ENCODE assay signal across 11 mouse cellular contexts in genomic region chr13:31408439-31409122, GRCm38 (mm10).
DNase-seq lines count a peak whose midpoint lies in the region; ATAC-seq and TF ChIP-seq lines count a peak whose summit lies in the region.
"Had no signal": no experiment of that assay in that cellular context is flagged by ENCODE, and none has a peak within 500 bp of the region (broad histone marks: within the 10 kb centered on the region; RNA-seq: fewer than 3 reads in every experiment).

No protein-coding gene starts in this region.

- no peaks in the 10 kb centered on the region for H3K36me3 ChIP-seq in forebrain, embryonic 16.5 days (ENCODE audit: control insufficient read depth, insufficient read depth)
- no peaks in the 10 kb centered on the region for H3K36me3 ChIP-seq in stomach, postnatal 0 days (ENCODE audit: control insufficient read depth, insufficient read depth, low read length)
- H3K36me3 ChIP-seq: heart, embryonic 15.5 days; liver, embryonic 12.5 days had no signal

- no peaks in the 10 kb centered on the region for H3K27me3 ChIP-seq in forebrain, embryonic 16.5 days (replicated peaks; ENCODE audit: control insufficient read depth, insufficient read depth, low read length)
- no peaks in the 10 kb centered on the region for H3K27me3 ChIP-seq in stomach, postnatal 0 days (ENCODE audit: control insufficient read depth, insufficient read depth, low read length)
- H3K27me3 ChIP-seq: heart, embryonic 15.5 days; liver, embryonic 12.5 days had no signal

- WGBS in forebrain, embryonic 16.5 days: 12% methylated on average over 10 of the region's 10 CpGs
- 37% methylated on average over 10 of the region's 10 CpGs for whole genome bisulfite sequencing in stomach, postnatal 0 days

- intact Hi-C loops in left cerebral cortex, postnatal 14 days (cut with DNase I): no loop called here

- H3K4me3 ChIP-seq in forebrain, embryonic 16.5 days (replicated peaks; ENCODE audit: low read length): peak overlapping the region; percentile 16; the same call in 1 of the 2 replicates
- H3K4me3 ChIP-seq in stomach, postnatal 0 days (ENCODE audit: low read depth, low read length): no peak overlapping the region
- H3K4me3 ChIP-seq: heart, embryonic 15.5 days; liver, embryonic 12.5 days had no signal

- peak; percentile 97 for ATAC-seq in forebrain, embryonic 16.5 days
- no peak for ATAC-seq in stomach, postnatal 0 days (ENCODE audit: low FRiP score, low TSS enrichment)
- ATAC-seq: liver, embryonic 12.5 days had no signal

- no peak for TF ChIP-seq CTCF in stomach, postnatal 0 days (IDR thresholded peaks at IDR 0.05; ENCODE audit: low read depth)

- DNase-seq in left cerebral cortex, postnatal 14 days (ENCODE audit: low spot score in 2 of 2): peak; percentile 10 to 37
- DNase-seq in left cerebral cortex, adult 11 months (ENCODE audit: low spot score): no peak
- DNase-seq in NIH3T3 (ENCODE audit: low read depth): peak; percentile 85
- peak; percentile 9 to 15 for DNase-seq in layer of hippocampus, postnatal 36 days
- DNase-seq in B cell, adult 2 months: no peak
- no peak for DNase-seq in stomach, postnatal 0 days (ENCODE audit: low spot score)
- DNase-seq in embryo, embryonic 10 days (ENCODE audit: low spot score): no peak

- TF ChIP-seq EP300 in stomach, postnatal 0 days (optimal IDR thresholded peaks at IDR 0.05): no peak

- H3K27ac ChIP-seq in forebrain, embryonic 16.5 days (ENCODE audit: low read length): peak overlapping the region; percentile 62
- H3K27ac ChIP-seq in stomach, postnatal 0 days (replicated peaks): no peak overlapping the region
- H3K27ac ChIP-seq: heart, embryonic 15.5 days; kidney, postnatal 0 days; liver, embryonic 12.5 days had no signal

- peaks cover 14% of the 10 kb centered on the region for H3K4me1 ChIP-seq in forebrain, embryonic 16.5 days (replicated peaks; ENCODE audit: control insufficient read depth, insufficient read depth, low read length)
- H3K4me1 ChIP-seq in stomach, postnatal 0 days (replicated peaks; ENCODE audit: control insufficient read depth, insufficient read depth): no peaks in the 10 kb centered on the region
- H3K4me1 ChIP-seq: heart, embryonic 15.5 days; liver, embryonic 12.5 days had no signal

- H3K9me3 ChIP-seq in forebrain, embryonic 16.5 days (ENCODE audit: control insufficient read depth, low read length): no peaks in the 10 kb centered on the region
- H3K9me3 ChIP-seq in stomach, postnatal 0 days (ENCODE audit: control insufficient read depth, low read length): no peaks in the 10 kb centered on the region
- H3K9me3 ChIP-seq: heart, embryonic 15.5 days; liver, embryonic 12.5 days had no signal

- no peak overlapping the region for H3K9ac ChIP-seq in forebrain, embryonic 16.5 days (replicated peaks; ENCODE audit: low read depth, low read length)
- H3K9ac ChIP-seq in stomach, postnatal 0 days (ENCODE audit: low read length): no peak overlapping the region
- H3K9ac ChIP-seq: heart, embryonic 15.5 days; liver, embryonic 12.5 days had no signal

- H3K4me2 ChIP-seq in forebrain, embryonic 16.5 days (ENCODE audit: low read length): peak overlapping the region; percentile 41
- H3K4me2 ChIP-seq in stomach, postnatal 0 days (replicated peaks; ENCODE audit: low read depth): no peak overlapping the region
- H3K4me2 ChIP-seq: heart, embryonic 15.5 days; liver, embryonic 12.5 days had no signal

Comparison
In these comparisons a context has a peak if more than half of its experiments do, and no peak if none do; other contexts are left out.
1. DNase-seq: peak in left cerebral cortex, postnatal 14 days (2 of 2), NIH3T3 (single experiment) and layer of hippocampus, postnatal 36 days (2 of 2); none in left cerebral cortex, adult 11 months (single experiment), B cell, adult 2 months (0 of 2), stomach, postnatal 0 days (single experiment) and embryo, embryonic 10 days (single experiment).